Mouse (Mus musculus): ENCODE measurements around the gene Slc5a2.

The Slc5a2 gene

GRCm38 (mm10) chr7:128248081-128249042, 17.1 kb upstream of the Slc5a2 start:
- no peak for ATAC-seq (ENCODE audit: insufficient number of reproducible peaks, low FRiP score, low TSS enrichment)

- ATAC-seq (ENCODE audit: insufficient number of reproducible peaks, low FRiP score, low TSS enrichment) = no peak
Observed at GRCm38 (mm10) chr7:128249998-128250397, 15.5 kb upstream of the Slc5a2 start.

GRCm38 (mm10) chr7:128251946-128252345, 13.5 kb upstream of the Slc5a2 start:
- no peak for ATAC-seq (ENCODE audit: insufficient number of reproducible peaks, low FRiP score, low TSS enrichment)

GRCm38 (mm10) chr7:128252609-128253008, 12.8 kb upstream of the Slc5a2 start:
- ATAC-seq (ENCODE audit: insufficient number of reproducible peaks, low FRiP score, low TSS enrichment) = no peak

GRCm38 (mm10) chr7:128254978-128255377, 10.5 kb upstream of the Slc5a2 start:
- no peak for ATAC-seq (ENCODE audit: insufficient number of reproducible peaks, low FRiP score, low TSS enrichment)

- ATAC-seq (ENCODE audit: insufficient number of reproducible peaks, low FRiP score, low TSS enrichment) = no peak
Observed at GRCm38 (mm10) chr7:128255757-128256156, 9.7 kb upstream of the Slc5a2 start.

GRCm38 (mm10) chr7:128256783-128257334, 8.6 kb upstream of the Slc5a2 start:
- ATAC-seq (ENCODE audit: insufficient number of reproducible peaks, low FRiP score, low TSS enrichment) = no peak

GRCm38 (mm10) chr7:128266056-128266455, 599 bp downstream of the Slc5a2 start:
- ATAC-seq (ENCODE audit: insufficient number of reproducible peaks, low FRiP score, low TSS enrichment) = no peak

- no peak for ATAC-seq (ENCODE audit: insufficient number of reproducible peaks, low FRiP score, low TSS enrichment)
Observed at GRCm38 (mm10) chr7:128267391-128267790, 1.9 kb downstream of the Slc5a2 start.

GRCm38 (mm10) chr7:128267813-128268212, 2.4 kb downstream of the Slc5a2 start:
- no peak for ATAC-seq (ENCODE audit: insufficient number of reproducible peaks, low FRiP score, low TSS enrichment)

GRCm38 (mm10) chr7:128270431-128270850, 5.0 kb downstream of the Slc5a2 start:
- peak; percentile 52; the same call in 1 of the 2 replicates for ATAC-seq (ENCODE audit: insufficient number of reproducible peaks, low FRiP score, low TSS enrichment)

- no peak for ATAC-seq (ENCODE audit: insufficient number of reproducible peaks, low FRiP score, low TSS enrichment)
Observed at GRCm38 (mm10) chr7:128271496-128271895, 6.0 kb downstream of the Slc5a2 start.

GRCm38 (mm10) chr7:128276051-128276450, 10.6 kb downstream of the Slc5a2 start:
- ATAC-seq (ENCODE audit: insufficient number of reproducible peaks, low FRiP score, low TSS enrichment) = no peak

GRCm38 (mm10) chr7:128279750-128280149, 14.3 kb downstream of the Slc5a2 start:
- ATAC-seq (ENCODE audit: insufficient number of reproducible peaks, low FRiP score, low TSS enrichment) = no peak

GRCm38 (mm10) chr7:128281765-128282164, 16.3 kb downstream of the Slc5a2 start:
- no peak for ATAC-seq (ENCODE audit: insufficient number of reproducible peaks, low FRiP score, low TSS enrichment)

- ATAC-seq (ENCODE audit: insufficient number of reproducible peaks, low FRiP score, low TSS enrichment) = no peak
Observed at GRCm38 (mm10) chr7:128282532-128283244, 17.2 kb downstream of the Slc5a2 start.

GRCm38 (mm10) chr7:128284047-128284446, 18.6 kb downstream of the Slc5a2 start:
- no peak for ATAC-seq (ENCODE audit: insufficient number of reproducible peaks, low FRiP score, low TSS enrichment)

GRCm38 (mm10) chr7:128285060-128285459, 19.6 kb downstream of the Slc5a2 start:
- no peak for ATAC-seq (ENCODE audit: insufficient number of reproducible peaks, low FRiP score, low TSS enrichment)

GRCm38 (mm10) chr7:128288923-128289544, 23.6 kb downstream of the Slc5a2 start:
- no peak for ATAC-seq (ENCODE audit: insufficient number of reproducible peaks, low FRiP score, low TSS enrichment)

GRCm38 (mm10) chr7:128294785-128295184, 29.3 kb downstream of the Slc5a2 start:
- ATAC-seq (ENCODE audit: insufficient number of reproducible peaks, low FRiP score, low TSS enrichment) = no peak
